Mouse (Mus musculus) heart, adult 18-20 months (tissue): ENCODE data around the gene Chchd3. TPM values are rescaled to one million over a fixed set of nuclear protein-coding genes. Genes with fewer than 3 reads are reported as not detected.

Source experiments
- DNase-seq, 2 experiments: peaks; one replicate each; pipeline ENCODE4 v3.0.0; 2021 to 2022; ENCODE audit warnings: mixed read lengths in 1 of 2
- long read RNA-seq, 2 experiments: library from polyadenylated mRNA; stranded (forward); transcript quantifications; one replicate each; pipeline ENCODE4 v2.0.0; 2021
- total RNA-seq, 2 experiments: library from RNA; stranded (reverse); gene quantifications; 2 replicates each; pipeline ENCODE4 v1.2.3; 2021

Chchd3 gene
- total RNA-seq = 100 to 1,000 TPM; 480 to 545 TPM
- long read RNA-seq, experiment 1, transcript Chchd3-201 (8 exons, 1,550 nt) = major isoform, 325 of 353 reads
- long read RNA-seq, experiment 1, partial matches to known transcripts = 5 of 353 reads
- long read RNA-seq, experiment 1, other reads (novel, unspliced or antisense) = 19 of 353 reads
- long read RNA-seq, experiment 2, transcript Chchd3-201 (8 exons, 1,550 nt) = major isoform, 202 of 219 reads
- long read RNA-seq, experiment 2, partial matches to known transcripts = 5 of 219 reads
- long read RNA-seq, experiment 2, other reads (novel, unspliced or antisense) = 10 of 219 reads

GRCm38 (mm10) chr6:33059735-33060576 is at the start of gene Chchd3:
Chchd3 (minus strand) TSS chr6:33060260.
- DNase-seq = peak; percentile 99

DNA sequence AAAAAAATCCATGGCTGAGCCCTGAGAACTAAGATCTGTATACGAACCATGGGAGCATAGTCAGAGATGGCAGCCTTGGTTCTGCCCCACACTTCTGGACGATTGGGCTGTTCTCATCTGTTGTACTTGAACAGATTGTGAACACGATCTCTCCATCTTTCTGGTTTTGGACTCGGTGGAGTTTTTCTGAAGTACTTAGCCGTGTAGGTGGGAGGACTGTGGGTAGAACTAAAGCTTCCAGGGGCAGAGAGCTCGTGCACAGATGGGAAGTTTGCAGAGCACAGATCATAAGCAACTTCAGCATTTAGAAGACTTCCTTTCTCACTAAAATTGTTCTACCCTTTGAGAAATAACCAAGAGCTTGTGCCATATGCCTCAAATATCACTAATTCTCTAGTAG is 44.6 kb upstream of the Chchd3 start:
- no peak for DNase-seq

DNA sequence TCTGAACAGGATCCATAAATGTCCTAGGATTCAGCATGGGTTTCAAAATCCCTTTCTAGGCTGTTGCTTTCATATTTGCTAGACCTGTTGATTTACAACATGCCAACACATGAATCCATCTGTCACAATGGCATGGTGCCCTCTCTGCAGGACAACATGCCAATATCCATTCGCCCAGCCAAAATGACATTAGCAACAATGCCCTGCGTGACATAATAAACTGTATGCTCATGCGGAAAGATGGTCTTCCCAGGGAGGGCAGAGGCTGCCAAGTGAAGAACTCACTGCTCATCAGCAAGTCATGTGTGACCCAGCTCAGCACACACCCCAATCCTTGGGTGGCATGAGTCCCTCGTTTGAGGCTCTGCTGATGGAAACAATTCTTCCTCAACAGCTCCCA is 38.8 kb upstream of the Chchd3 start:
- DNase-seq = no peak

DNA sequence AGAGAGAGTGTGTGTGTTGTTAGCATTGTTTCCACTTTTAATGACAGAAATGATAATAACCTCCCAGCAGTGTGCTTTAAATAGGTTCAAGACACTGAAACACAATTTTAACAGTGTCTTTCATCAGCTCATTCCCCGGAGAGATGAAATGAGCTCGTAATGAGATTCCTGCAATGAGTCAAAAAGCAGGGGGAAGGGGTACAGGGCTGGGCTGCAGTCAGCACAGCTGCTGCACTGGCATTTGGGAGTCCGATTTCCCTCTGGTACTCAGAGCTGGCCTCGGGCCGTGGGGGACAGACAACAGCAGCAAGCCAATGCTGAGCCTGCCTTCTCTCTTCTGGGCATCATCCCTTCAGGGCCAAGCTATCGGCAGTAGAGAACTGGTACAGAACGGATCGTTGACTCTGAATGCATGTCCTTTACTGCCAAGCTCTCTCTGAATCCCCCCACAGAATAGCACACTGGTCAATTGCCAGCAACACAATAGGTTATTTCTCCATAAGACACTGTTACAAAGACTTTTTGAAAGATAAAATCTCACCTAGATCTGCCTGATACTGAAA is 34.7 kb upstream of the Chchd3 start:
- no peak for DNase-seq

- no peak for DNase-seq
Observed at GRCm38 (mm10) chr6:33080186-33080585, 20.1 kb upstream of the Chchd3 start.

- DNase-seq = no peak
Observed at GRCm38 (mm10) chr6:33078260-33078936, 18.3 kb upstream of the Chchd3 start.

DNA sequence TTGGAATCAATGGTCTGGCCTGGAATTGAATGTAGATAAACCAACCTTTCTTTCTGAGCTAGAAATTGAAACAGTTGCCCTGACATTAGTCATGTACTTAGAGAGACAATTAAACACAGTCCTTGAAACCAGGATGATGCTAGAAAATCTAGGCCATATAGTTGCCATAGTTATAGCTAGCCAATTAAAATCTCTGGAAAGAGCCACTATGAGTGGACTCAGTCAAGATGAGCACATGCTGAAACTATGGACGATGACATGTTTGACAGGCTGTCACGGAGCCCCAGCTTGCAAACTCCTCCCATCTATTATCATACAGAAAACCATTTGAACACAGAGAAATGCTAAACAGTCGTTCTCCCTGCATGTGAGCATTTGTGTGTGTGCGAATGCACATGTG is 6.4 kb upstream of the Chchd3 start:
- DNase-seq = no peak

GRCm38 (mm10) chr6:33059276-33059675 is 784 bp downstream of the Chchd3 start:
- DNase-seq = peak in 1 of 2 experiments; percentile 49

DNA sequence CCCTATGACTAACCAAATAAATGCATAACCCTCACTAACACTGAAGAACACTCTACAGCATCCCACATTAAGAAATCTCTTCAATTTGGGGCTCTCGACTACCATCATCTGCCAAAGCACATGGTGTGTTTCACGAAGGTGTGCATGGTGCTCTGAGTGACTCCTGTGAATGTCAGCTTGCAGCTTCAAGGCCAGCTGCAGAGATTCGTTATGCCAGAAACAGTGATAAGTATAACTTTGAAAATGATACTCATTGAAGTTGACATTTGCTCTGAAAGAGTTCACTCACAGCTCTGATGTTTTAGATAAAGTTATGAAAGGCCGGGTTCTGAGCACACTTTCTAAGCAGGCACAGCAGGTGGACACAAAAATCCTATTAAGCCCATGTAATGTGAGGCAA is 3.7 kb downstream of the Chchd3 start:
- DNase-seq = no peak

GRCm38 (mm10) chr6:33055663-33056062 is 4.4 kb downstream of the Chchd3 start:
- no peak for DNase-seq

DNA sequence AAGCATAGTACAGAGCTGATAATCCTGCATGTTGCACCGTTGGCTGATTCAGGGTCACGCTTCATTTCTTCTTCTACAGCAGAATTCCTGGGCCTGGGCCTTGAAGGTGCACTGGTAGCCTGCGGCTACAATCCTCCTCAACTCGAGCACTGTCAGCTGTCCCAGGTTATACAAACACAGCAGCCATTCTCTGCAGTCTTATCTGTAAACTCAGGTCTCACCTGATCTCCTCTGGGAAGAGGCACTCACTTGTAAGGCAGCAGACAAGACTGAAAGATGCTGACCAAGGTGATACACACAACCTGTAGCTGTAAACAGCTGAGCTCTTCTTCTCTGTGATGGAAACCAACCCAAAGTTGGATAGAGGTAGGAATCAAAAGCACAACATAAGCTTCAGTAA is 5.1 kb downstream of the Chchd3 start:
- no peak for DNase-seq

GRCm38 (mm10) chr6:33051642-33052041 is 8.4 kb downstream of the Chchd3 start:
- no peak for DNase-seq

GRCm38 (mm10) chr6:33049705-33050420 is 10.2 kb downstream of the Chchd3 start:
- DNase-seq = peak; percentile 29 to 39

DNA sequence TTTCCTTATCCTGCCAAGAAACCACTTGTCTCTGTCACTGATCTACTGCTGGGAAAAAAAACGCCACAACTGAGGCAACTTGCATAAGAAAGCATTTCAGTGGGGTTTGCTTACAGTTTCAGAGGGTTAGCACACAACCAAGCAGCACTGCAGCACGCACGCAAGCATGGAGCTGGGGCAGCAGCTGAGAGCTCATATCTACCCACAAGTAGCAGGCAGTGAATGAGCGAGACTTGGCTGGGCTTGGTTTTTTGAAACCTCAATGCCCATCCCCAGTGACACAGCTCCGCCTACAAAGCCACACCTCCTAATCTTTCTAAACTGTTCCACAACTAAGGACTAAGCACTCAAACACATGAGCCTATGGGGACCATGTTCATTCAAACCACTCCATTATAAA is 16.6 kb downstream of the Chchd3 start:
- no peak for DNase-seq

- DNase-seq = no peak
Observed at GRCm38 (mm10) chr6:33042880-33043279, 17.2 kb downstream of the Chchd3 start.

- DNase-seq = no peak
Observed at GRCm38 (mm10) chr6:33041978-33042377, 18.1 kb downstream of the Chchd3 start.

GRCm38 (mm10) chr6:33040360-33041090 is 19.5 kb downstream of the Chchd3 start:
- no peak for DNase-seq

DNA sequence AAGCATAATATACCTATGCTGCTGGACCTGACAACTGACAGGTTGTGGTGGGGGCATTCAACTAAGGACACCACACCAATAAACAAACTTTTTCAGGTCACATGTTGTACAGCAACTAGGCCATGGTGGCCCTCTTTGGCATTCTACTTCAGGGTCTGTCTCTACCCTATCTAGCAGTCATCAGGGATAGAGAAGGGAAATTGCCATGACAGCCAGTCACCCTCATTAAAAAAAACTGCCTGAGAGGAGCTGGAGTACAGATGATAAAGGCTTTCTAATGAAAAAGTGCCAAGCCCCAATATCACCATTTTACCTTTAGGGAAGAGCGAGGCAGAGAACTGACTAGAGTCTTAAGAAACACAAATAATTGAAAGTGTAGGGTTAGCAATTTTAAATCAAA is 27.5 kb downstream of the Chchd3 start:
- DNase-seq = no peak

DNA sequence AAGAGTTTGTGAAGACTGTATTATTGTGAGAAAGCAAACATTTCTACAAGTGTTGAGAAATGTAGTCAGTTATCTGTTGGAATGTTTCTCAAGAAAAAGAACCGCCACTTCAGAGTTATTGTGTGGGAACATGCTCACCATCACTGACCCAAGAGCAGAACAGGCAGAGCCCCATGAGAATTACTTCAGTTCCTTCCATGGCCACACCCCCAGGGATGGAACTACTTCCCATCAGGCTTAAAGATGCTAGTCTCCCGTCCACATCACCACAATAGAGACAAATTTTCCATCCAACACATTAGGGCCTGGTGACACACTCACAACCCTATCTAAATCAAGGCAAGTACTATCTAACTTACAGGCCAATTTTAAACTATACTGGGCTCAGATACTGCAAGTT is 28.4 kb downstream of the Chchd3 start:
- DNase-seq = peak in 1 of 2 experiments; percentile 18

DNA sequence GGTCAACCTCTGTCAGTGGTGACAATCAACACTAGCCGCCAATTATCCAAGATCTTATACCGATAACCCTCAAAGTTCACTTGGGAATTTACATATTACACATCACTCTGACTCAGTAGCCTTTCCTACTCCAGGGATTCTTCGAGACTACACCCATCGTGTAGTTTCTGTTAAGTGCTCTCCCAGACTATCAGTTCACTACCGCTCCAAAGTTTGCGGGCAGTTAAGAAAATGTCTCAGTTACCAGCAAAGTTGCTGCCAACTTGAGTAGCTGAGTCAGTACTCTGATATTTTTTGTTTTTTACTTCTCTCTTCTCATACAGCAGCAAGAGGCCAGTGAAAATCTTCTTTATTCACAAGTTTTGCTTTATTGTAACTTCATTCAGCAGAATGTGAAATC is 31.8 kb downstream of the Chchd3 start:
- DNase-seq = no peak

DNA sequence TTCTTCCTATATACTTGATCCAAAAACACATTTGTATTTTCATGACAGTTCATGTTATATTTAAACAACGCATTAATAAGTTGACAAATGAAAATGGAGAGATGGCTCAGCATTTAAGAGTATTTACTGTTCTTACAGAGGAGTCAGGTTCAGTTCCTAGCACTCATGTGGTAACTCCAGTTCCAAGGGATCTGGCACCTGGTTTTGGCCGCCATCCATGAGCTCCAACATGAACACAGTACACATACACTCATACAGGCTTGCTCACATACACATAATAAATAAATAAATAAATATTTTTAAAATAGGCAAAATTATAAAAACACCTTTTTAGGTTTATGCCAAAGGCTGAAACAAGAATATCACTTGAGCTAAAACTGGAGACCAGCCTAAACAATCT is 35.0 kb downstream of the Chchd3 start:
- no peak for DNase-seq
